Mouse (Mus musculus) liver, postnatal 0 days (tissue): ENCODE measurements around the gene A3galt2. TPM values are rescaled to one million over a fixed set of nuclear protein-coding genes. Genes with fewer than 3 reads are reported as not detected.
A peak's percentile ranks its signal among the peaks of the same experiment; 100 is the strongest.

Experiments
- ATAC-seq: fragments of 200-750 bp; cut with Nextera tagmentation; 2 replicates; pipeline ENCODE4 v1.8.0; 2017; ENCODE audit warnings: mild to moderate bottlenecking, moderate library complexity
- DNase-seq: peaks from one replicate; pipeline ENCODE4 v3.0.0-alpha.2; 2016
- H3K27ac ChIP-seq: fragments of 300-500 bp; sonication (generic); 2 replicates; pipeline ENCODE4 v1.5.1; 2014; ENCODE audit warnings: antibody characterized with exemption, moderate library complexity, mild to moderate bottlenecking, low read depth
- H3K27me3 ChIP-seq: fragments of 300-500 bp; sonication (generic); 2 replicates; pipeline ENCODE4 v1.6.1; 2014; ENCODE audit warnings: low read length, control low read depth, mixed read lengths; ENCODE audit not compliant: insufficient read depth
- H3K36me3 ChIP-seq: fragments of 300-500 bp; sonication (generic); replicated peaks from 2 replicates; pipeline ENCODE4 v1.6.1; 2014; ENCODE audit warnings: mild to moderate bottlenecking, control low read depth, low read length, moderate library complexity, mixed read lengths; ENCODE audit not compliant: insufficient read depth
- H3K4me1 ChIP-seq: fragments of 300-500 bp; sonication (generic); 2 replicates; pipeline ENCODE4 v1.6.1; 2014; ENCODE audit warnings: antibody characterized with exemption, mild to moderate bottlenecking, control low read depth; ENCODE audit not compliant: insufficient read depth
- H3K4me2 ChIP-seq: fragments of 300-500 bp; sonication (generic); 2 replicates; pipeline ENCODE4 v1.6.1; 2014; ENCODE audit warnings: low read depth, mild to moderate bottlenecking, low read length, moderate library complexity, mixed read lengths
- H3K4me3 ChIP-seq: fragments of 300-500 bp; sonication (generic); 2 replicates; pipeline ENCODE4 v1.5.1; 2014; ENCODE audit warnings: low read depth, low read length
- H3K9ac ChIP-seq: fragments of 300-500 bp; sonication (generic); replicated peaks from 2 replicates; pipeline ENCODE4 v1.6.1; 2014; ENCODE audit warnings: mild to moderate bottlenecking, moderate library complexity
- H3K9me3 ChIP-seq: fragments of 300-500 bp; sonication (generic); 2 replicates; pipeline ENCODE4 v1.6.1; 2016; ENCODE audit warnings: mild to moderate bottlenecking, control low read depth, low read length, mixed read lengths
- CTCF ChIP-seq: sonication (generic); IDR thresholded peaks from 2 replicates; pipeline ENCODE4 v1.5.1; 2016; ENCODE audit warnings: antibody characterized with exemption, low read depth
- EP300 ChIP-seq: IDR thresholded peaks from 2 replicates; pipeline ENCODE4 v1.6.1; 2016; ENCODE audit warnings: antibody characterized with exemption, low read depth, mild to moderate bottlenecking
- WGBS: fragments of 180-500 bp; shearing (Covaris S2); extraction: QIAGEN DNeasy Blood & Tissue Kit; methylation state at CpG from one replicate; pipeline ENCODE4 v1.1.7; 2014; ENCODE audit not compliant: insufficient replicate concordance; 5-methylcytosine and 5-hydroxymethylcytosine counted together
- polyA plus RNA-seq: library from polyadenylated mRNA; unstranded; fragments of >200 nt; fragmentation: Nextera tagmentation; extraction: Ambion mirVana; gene quantifications from 2 replicates; pipeline ENCODE4 v1.2.1, GENCODE M21; 2015

The A3galt2 gene
- polyA plus RNA-seq, 1 experiment from 2014 or later: not detected

DNA sequence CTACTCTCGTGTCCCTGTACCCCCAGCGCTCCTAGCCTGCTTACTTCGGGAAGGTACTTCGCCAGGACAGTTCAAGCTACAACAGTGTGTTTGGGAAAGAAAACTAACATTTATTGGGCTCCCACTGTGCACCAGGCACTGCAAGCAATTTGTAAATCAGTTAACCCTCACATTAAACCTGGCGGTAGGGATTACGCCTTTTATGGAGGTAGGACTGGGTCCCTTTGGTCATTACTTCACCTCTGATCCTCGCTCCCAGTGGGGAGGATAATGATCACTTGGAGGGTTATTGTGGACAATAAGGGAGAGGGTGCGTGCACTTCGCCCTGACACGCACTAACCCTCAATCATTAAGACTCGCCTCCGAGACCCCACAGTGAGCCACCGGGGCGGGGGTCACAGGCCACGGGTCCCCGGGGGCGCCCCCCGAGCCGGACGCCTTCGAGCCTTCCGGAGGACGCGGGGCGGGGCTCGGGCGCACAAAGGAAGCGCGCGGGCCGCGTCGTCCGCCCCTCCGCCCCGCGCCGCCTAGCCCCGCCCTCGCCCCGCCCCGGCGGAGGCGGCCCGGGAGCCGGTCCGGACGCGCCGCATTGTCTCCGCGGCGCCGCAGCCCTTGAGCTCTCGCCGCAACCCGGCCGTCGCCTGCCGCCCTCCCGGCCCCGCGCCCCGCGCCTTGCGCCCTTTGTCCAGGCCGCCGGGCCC is 28.0 kb upstream of the A3galt2 start:
- 5% methylated on average over 36 of the region's 68 CpGs for WGBS
- Histone ChIP-seq H3K27ac (peak overlapping the region; percentile 93), H3K9ac (peak overlapping the region; percentile 92), H3K4me2 (peak overlapping the region; percentile 72), H3K4me1 (peaks cover 25% of the 10 kb centered on the region), H3K36me3 (no peaks in the 10 kb centered on the region; the same call in 1 of the 2 replicates), H3K27me3 (no peaks in the 10 kb centered on the region), H3K4me3 (peak overlapping the region; percentile 75), H3K9me3 (no peaks in the 10 kb centered on the region)
- TF ChIP-seq EP300: no peak
- TF ChIP-seq CTCF: no peak
- peak; percentile 94 for ATAC-seq
- peak; percentile 87 for DNase-seq

DNA sequence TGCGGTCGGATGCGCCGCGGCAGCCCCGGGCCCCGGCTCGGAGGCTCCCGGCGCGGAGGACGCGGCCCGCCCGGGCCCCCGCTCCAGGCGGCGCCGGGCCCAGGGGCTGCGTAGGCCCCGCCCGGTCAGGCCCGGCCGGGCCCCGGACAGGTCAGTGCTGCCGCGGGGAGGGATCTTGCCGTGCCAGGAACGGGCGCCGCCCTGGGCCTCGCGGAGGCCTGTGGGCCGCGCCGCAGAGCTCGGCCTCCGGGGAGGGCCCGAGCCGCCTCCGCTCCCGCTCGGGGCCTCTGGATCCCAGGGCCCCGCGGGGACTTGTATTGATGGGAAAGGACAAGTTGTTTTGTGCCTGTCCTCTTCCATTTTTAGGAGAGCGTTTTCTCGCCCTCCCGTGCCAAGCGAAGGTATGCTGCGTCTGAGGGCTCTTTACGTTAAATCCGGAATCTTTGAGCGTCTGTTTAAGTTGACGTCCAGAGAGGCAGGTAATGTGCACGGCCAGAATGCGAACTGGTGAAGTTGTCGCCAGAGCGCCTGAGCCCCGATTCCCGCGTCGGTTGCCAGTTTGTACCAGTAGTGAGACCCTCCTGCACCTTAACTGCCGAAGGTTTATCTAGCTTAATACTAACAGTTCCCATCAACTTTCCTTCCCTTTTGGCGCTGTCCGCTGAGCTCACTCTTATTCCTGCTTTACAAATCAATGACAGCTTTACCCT is 27.3 kb upstream of the A3galt2 start:
- peak; percentile 74 for DNase-seq
- Histone ChIP-seq H3K4me2 (peak overlapping the region; percentile 72), H3K27me3 (no peaks in the 10 kb centered on the region), H3K27ac (peak overlapping the region; percentile 93), H3K4me1 (peaks cover 29% of the 10 kb centered on the region), H3K9me3 (no peaks in the 10 kb centered on the region), H3K9ac (peak overlapping the region; percentile 92), H3K36me3 (no peaks in the 10 kb centered on the region; the same call in 1 of the 2 replicates), H3K4me3 (peak overlapping the region; percentile 75)
- WGBS: 0% methylated on average over 49 of the region's 65 CpGs
- TF ChIP-seq CTCF (no peak), EP300 (no peak)
- peak; percentile 91 for ATAC-seq

DNA sequence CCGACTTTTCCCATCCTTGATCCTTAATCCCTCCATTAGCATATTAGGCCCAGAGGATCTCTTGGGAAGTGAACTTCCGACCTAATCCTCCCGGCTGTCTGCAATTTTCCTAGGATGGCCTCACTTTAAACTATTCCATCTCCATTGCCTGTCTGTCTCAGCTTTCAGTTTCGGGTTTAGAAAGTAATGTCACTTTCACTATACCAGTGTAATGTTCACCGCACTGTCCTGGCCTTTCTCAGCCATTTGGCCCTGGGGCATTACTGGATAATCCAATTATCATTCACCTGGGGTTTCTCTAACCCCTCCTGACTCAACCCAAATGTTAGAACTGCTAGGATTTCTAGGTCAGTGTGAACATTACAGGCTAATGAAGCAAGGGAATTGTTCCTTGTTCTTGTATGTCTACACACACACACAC is 26.7 kb upstream of the A3galt2 start:
- H3K27me3 ChIP-seq: no peaks in the 10 kb centered on the region
- H3K9ac ChIP-seq: peak overlapping the region; percentile 92
- peak overlapping the region; percentile 75 for H3K4me3 ChIP-seq
- H3K4me1 ChIP-seq: peaks cover 34% of the 10 kb centered on the region
- H3K27ac ChIP-seq: peak overlapping the region; percentile 93
- H3K9me3 ChIP-seq: no peaks in the 10 kb centered on the region
- TF ChIP-seq CTCF (no peak), EP300 (no peak)
- DNase-seq (no peak), ATAC-seq (no peak)
- H3K36me3 ChIP-seq: no peaks in the 10 kb centered on the region; the same call in 1 of the 2 replicates
- 3% methylated on average over 5 of the region's 5 CpGs for WGBS
- peak overlapping the region; percentile 72 for H3K4me2 ChIP-seq

DNA sequence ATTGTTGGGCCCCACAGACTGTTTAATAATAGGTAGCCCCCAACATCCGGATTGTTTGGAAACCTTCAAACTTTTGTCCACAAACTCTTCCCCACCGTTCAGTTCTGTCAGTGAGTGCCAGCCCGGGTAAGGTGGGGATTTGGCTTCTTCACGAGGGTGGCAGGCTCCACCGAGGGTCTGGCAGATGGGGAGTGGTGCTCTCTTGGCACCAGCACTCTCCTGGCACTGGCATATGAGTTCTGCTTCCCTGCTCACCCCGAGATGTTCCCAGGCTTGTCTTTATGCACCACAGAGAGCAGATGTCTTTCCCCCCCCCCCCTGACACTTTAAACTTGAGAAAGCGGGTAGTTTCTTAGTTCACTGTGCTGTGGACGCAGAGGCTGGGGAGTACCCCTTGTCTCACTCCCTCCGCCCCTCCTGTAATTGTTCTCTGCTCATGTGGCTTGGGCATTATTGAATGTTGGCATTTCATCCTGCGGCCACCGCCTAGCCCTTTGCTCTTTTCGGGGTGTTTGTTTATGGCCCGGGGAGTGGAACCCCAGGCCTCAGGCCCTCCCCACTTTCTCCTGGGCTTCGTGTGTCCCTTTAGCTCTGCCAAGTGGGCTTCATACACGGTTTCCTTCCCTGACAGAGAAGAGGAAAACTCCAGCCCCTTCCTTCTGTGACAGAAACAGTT is 26.0 kb upstream of the A3galt2 start:
- no peaks in the 10 kb centered on the region for H3K9me3 ChIP-seq
- no peaks in the 10 kb centered on the region for H3K27me3 ChIP-seq
- H3K36me3 ChIP-seq: no peaks in the 10 kb centered on the region; the same call in 1 of the 2 replicates
- WGBS: 24% methylated on average over 15 of the region's 15 CpGs
- H3K4me1 ChIP-seq: peaks cover 42% of the 10 kb centered on the region
- DNase-seq (no peak), ATAC-seq (no peak)
- peak overlapping the region; percentile 75 for H3K4me3 ChIP-seq
- H3K27ac ChIP-seq: peak overlapping the region; percentile 87
- no peak for TF ChIP-seq EP300
- no peak for TF ChIP-seq CTCF
- H3K9ac ChIP-seq: peak overlapping the region; percentile 92
- peak overlapping the region; percentile 72 for H3K4me2 ChIP-seq

DNA sequence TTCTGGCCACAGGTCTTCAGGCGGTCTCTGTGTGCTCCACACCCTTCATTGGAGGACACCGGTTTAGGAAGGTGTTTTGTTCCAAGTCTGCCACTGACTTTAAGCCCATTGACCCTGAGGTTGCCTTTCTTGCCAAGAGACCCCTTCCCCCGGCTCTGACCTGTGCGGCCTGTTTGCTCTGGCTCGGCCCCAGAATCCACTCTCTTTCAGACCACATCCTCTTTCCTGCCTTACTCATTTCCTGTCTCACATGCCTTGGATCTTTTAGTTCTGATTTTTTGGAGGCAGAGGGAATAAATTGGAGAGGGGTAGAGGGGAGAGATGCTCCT is 25.5 kb upstream of the A3galt2 start:
- peak overlapping the region; percentile 47; the same call in 1 of the 2 replicates for H3K9ac ChIP-seq
- H3K4me1 ChIP-seq: peaks cover 46% of the 10 kb centered on the region
- H3K27ac ChIP-seq: peak overlapping the region; percentile 87
- WGBS: 16% methylated on average over 5 of the region's 5 CpGs
- peak overlapping the region; percentile 72 for H3K4me2 ChIP-seq
- no peaks in the 10 kb centered on the region for H3K9me3 ChIP-seq
- H3K36me3 ChIP-seq: no peaks in the 10 kb centered on the region; the same call in 1 of the 2 replicates
- ATAC-seq: peak; percentile 6; the same call in 1 of the 2 replicates
- TF ChIP-seq EP300: no peak
- no peak for TF ChIP-seq CTCF
- no peaks in the 10 kb centered on the region for H3K27me3 ChIP-seq
- peak; percentile 61 for DNase-seq
- peak overlapping the region; percentile 75 for H3K4me3 ChIP-seq

DNA sequence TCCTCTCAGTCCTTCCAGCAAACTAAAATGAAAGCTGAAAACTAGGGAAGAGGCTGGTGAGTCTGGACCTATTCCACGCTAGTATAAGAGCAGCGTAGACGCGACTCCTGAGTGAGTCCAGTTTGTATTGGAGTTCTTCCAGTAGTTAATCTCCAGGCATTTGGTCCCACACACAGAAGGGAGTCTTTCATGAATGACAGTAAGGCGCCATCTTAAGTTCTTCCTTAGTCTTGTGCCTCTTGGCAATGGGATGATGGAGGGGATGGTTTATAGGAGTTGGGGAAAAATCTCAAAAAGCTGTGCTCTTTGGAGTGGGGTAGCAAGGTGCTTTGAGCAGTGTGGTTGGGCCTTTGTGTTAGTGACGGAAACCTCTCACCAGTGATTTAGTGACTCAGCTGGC is 24.9 kb upstream of the A3galt2 start:
- Histone ChIP-seq H3K9me3 (no peaks in the 10 kb centered on the region), H3K4me1 (peaks cover 52% of the 10 kb centered on the region), H3K27me3 (no peaks in the 10 kb centered on the region), H3K4me3 (no peak overlapping the region), H3K27ac (peak overlapping the region; percentile 87; the same call in 1 of the 2 replicates), H3K4me2 (peak overlapping the region; percentile 72), H3K36me3 (no peaks in the 10 kb centered on the region; the same call in 1 of the 2 replicates), H3K9ac (no peak overlapping the region)
- DNase-seq (no peak), ATAC-seq (no peak)
- WGBS: 72% methylated on average over 6 of the region's 6 CpGs
- TF ChIP-seq CTCF (no peak), EP300 (no peak)
